Mouse (Mus musculus) midbrain, embryonic 13.5 days (tissue): Measurements from ENCODE around the gene Gm27029. TPM values are rescaled to one million over a fixed set of nuclear protein-coding genes. Genes with fewer than 3 reads are reported as not detected.

Source experiments
- ATAC-seq: fragments of 200-750 bp; cut with Nextera tagmentation; 2 replicates; pipeline ENCODE4 v1.8.0; 2017; ENCODE audit warnings: mild to moderate bottlenecking, moderate TSS enrichment, moderate library complexity
- H3K27ac ChIP-seq: fragments of 300-500 bp; sonication (generic); 2 replicates; pipeline ENCODE4 v1.5.1; 2015; ENCODE audit warnings: inconsistent platforms, mild to moderate bottlenecking, moderate library complexity
- H3K27me3 ChIP-seq: fragments of 300-500 bp; sonication (generic); 2 replicates; pipeline ENCODE4 v1.6.1; 2015; ENCODE audit warnings: mild to moderate bottlenecking, inconsistent platforms
- H3K36me3 ChIP-seq: fragments of 300-500 bp; sonication (generic); 2 replicates; pipeline ENCODE4 v1.6.1; 2015; ENCODE audit warnings: mild to moderate bottlenecking, inconsistent platforms
- H3K4me1 ChIP-seq: fragments of 300-500 bp; sonication (generic); replicated peaks from 2 replicates; pipeline ENCODE4 v1.6.1; 2015; ENCODE audit warnings: inconsistent platforms
- H3K4me2 ChIP-seq: fragments of 300-500 bp; sonication (generic); replicated peaks from 2 replicates; pipeline ENCODE4 v1.6.1; 2015; ENCODE audit warnings: moderate library complexity, mild to moderate bottlenecking, inconsistent platforms
- H3K4me3 ChIP-seq: fragments of 300-500 bp; sonication (generic); replicated peaks from 2 replicates; pipeline ENCODE4 v1.5.1; 2015; ENCODE audit warnings: mild to moderate bottlenecking, inconsistent platforms
- H3K9ac ChIP-seq: fragments of 300-500 bp; sonication (generic); replicated peaks from 2 replicates; pipeline ENCODE4 v1.6.1; 2015; ENCODE audit warnings: mild to moderate bottlenecking, inconsistent platforms
- H3K9me3 ChIP-seq: fragments of 300-500 bp; sonication (generic); 2 replicates; pipeline ENCODE4 v1.6.1; 2016; ENCODE audit warnings: mild to moderate bottlenecking, inconsistent platforms
- WGBS: fragments of 180-500 bp; shearing (Covaris S2); methylation state at CpG from one replicate; pipeline ENCODE4 v1.1.7; 2015; 5-methylcytosine and 5-hydroxymethylcytosine counted together
- polyA plus RNA-seq: library from polyadenylated mRNA; unstranded; fragments of >200 nt; fragmentation: Nextera tagmentation; extraction: Ambion mirVana; gene quantifications from 2 replicates; pipeline ENCODE4 v1.2.1, GENCODE M21; 2015

The Gm27029 gene
- polyA plus RNA-seq, 1 experiment from 2014 or later = 6.6 TPM

DNA sequence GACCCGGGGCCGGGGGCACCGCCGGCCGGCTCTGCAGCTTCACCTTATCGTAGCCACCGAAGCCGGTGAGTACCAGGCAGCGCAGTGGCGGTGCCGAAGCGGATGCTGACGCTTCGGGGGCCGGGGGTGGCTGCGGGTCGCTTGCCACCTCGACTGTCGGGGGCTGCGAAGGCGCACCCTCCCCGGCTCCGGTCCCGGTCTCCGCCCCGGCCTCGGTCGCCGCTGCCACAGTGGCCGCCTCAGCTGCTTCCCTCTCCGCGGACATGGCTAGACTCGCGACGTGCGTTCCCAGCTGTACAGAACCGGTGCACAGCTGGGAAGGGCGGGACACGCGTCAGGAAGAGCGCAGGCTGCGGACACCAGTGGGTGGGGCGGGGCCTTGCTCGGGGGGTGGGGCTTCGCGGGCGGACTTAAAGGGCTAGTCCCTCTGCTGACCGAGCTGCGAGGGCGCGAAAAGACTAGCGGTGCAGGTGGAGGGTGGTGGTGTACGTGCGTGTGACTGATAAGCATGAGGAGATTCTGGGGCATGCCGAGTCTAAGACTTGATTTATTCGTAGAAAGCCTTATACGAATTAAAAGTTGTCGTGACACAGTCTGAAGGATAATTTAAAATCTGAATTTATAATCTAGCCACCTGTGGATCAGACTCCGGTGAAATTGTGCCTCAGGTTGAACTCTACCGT lies 41.4 kb upstream of the Gm27029 start, which contains the start of gene Vat1:
TSS of gene Vat1 (minus strand) at position 362 of the 683 bp plus-strand sequence.
- peak within 1 kb of the TSS; percentile 94 for H3K27ac ChIP-seq
- peaks cover 22% of the 10 kb centered on the region for H3K36me3 ChIP-seq
- peak within 1 kb of the TSS; percentile 95 for H3K9ac ChIP-seq
- H3K4me2 ChIP-seq = peak within 1 kb of the TSS; percentile 82
- H3K9me3 ChIP-seq = no peaks in the 10 kb centered on the region
- WGBS = 1% methylated on average over 60 of the region's 60 CpGs
- H3K4me1 ChIP-seq = peaks cover 72% of the 10 kb centered on the region
- no peaks in the 10 kb centered on the region for H3K27me3 ChIP-seq
- peak; percentile 60 for ATAC-seq
- H3K4me3 ChIP-seq = peak within 1 kb of the TSS; percentile 95

DNA sequence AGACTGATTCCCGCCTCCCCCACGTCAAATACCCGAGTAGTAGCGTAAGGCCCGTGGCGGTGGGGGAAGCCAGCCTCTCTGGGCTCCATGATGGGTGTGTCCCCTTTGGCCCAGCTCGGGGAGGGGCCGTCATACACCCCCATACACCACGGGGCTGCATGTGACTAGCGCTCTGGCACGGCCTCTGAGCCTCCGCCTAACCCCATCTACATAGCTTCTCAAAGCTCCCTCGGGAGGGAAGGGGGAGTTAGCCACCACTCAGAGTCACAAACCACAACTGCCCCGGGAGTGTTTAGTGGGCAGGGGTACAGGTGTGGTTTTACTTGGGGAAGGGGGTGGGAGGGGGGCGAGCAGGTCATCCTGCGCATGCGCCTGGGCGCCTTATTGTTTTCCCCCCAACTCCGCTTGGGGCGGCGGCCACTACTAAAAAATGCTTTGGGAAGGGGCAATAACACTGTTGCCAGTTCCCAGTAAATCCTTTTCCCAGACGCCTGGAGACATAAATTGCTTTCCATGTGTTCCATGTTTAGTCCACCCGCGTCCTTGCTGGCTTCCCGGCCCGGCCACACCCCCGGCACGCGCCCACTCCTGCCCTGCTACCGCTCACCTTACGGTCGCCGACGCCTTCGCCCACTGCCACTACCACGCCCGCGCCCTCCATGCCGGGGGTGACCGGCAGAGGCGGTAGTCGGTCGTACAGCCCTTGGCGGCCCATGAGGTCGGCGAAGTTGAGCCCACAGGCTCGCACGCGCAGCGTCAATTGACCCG lies 40.7 kb upstream of the Gm27029 start:
- H3K4me3 ChIP-seq = peak overlapping the region; percentile 95
- 2% methylated on average over 51 of the region's 51 CpGs for WGBS
- H3K27me3 ChIP-seq = no peaks in the 10 kb centered on the region
- peaks cover 24% of the 10 kb centered on the region for H3K36me3 ChIP-seq
- peaks cover 65% of the 10 kb centered on the region for H3K4me1 ChIP-seq
- H3K9ac ChIP-seq = peak overlapping the region; percentile 95
- peak overlapping the region; percentile 94 for H3K27ac ChIP-seq
- H3K4me2 ChIP-seq = peak overlapping the region; percentile 82
- no peaks in the 10 kb centered on the region for H3K9me3 ChIP-seq
- ATAC-seq = peak; percentile 38

DNA sequence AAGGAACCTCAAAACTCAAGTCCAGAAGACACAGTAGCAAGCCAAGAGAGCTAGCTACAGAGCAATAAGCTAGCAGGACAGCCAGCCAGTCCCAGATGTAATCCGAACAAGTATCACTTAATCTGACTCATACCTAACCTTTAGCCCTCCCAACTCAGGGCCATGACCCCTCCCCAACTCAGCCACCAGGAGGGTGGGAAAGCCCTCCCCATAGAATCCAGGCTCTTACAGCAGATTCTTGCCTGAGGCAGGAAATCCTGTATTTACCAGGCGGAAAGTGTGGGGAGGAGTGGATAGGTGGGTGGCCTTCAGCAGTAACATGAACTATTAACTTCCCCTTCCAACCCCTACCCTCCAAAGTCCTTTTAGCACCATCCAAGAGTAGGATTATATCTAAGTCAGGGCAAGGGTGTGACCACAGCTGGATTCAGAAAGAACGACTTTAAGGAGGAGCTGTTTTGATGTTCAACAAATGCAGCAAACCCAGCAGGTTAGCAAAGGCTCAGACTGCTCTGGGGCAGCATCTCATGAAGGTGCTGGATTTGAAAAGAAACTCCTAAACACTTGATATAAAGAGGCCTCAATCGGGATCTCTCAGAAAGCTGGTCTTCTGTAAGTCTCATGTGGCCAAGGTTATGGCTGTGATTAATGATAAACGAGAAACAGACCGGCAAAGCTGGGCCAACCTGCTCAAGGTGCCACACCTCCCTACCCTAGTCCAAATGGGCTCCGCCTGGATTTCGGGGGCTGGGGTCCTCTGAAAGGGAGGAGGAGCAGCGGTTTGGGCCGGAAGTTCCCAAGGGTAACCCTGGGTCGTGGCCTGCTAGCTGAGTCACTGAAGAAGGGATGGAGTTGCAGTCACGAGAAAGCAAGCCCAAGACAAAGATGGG lies 39.9 kb upstream of the Gm27029 start, which contains the start of gene Rnd2:
TSS of gene Rnd2 (plus strand) at position 789 of the 890 bp plus-strand sequence.
- Histone ChIP-seq H3K27ac (peak within 1 kb of the TSS; percentile 94), H3K36me3 (peaks cover 32% of the 10 kb centered on the region), H3K9me3 (no peaks in the 10 kb centered on the region), H3K9ac (peak within 1 kb of the TSS; percentile 95), H3K4me3 (peak within 1 kb of the TSS; percentile 95), H3K4me2 (peak within 1 kb of the TSS; percentile 82), H3K27me3 (no peaks in the 10 kb centered on the region), H3K4me1 (peaks cover 62% of the 10 kb centered on the region)
- WGBS = 14% methylated on average over 12 of the region's 12 CpGs
- ATAC-seq = no peak

DNA sequence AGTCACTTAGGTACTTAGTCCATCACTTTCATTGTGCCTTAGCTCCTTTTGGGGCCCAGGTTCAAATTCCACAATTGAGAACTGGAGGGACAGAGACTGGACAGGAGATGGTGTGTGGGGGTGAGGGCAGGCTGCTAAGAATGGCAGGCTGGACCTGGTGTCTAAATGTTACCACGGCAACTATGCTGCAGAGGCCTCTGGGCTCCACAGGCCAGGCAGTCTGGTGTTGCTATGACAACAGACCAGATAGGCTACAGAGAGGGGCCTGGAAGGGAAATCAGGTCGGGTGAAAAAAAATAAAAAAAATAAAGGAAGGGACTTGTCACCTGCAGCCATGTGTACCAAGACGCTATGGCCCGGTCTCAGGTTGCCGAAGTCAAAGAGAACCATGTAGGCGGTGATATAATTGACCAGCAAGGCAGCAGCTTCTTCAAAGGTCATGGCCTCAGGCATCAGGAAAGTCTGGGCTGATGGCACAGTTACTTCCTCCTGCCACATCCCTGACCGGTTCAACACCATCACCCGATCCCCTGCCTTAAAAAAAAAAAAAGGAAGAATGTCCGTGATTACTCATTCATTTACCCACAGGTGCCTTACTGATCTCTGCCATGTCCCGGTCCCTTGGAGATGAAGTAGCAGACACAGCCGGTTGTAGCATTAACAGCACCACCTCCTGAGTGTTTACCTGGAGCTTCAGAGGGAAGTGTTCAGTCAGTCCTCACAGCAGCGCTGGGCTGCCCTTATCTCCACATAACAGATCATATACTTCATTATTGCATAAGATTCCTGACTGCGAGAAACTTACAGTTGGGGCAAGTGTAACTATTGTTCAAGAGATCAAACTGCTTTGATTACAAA lies 38.2 kb upstream of the Gm27029 start:
- H3K4me2 ChIP-seq = peak overlapping the region; percentile 82
- no peaks in the 10 kb centered on the region for H3K27me3 ChIP-seq
- H3K4me1 ChIP-seq = peaks cover 53% of the 10 kb centered on the region
- 25% methylated on average over 13 of the region's 13 CpGs for WGBS
- no peaks in the 10 kb centered on the region for H3K9me3 ChIP-seq
- peaks cover 48% of the 10 kb centered on the region for H3K36me3 ChIP-seq
- H3K27ac ChIP-seq = peak overlapping the region; percentile 63
- H3K4me3 ChIP-seq = peak overlapping the region; percentile 95
- H3K9ac ChIP-seq = peak overlapping the region; percentile 44
- peak; percentile 53; the same call in 1 of the 2 replicates for ATAC-seq

DNA sequence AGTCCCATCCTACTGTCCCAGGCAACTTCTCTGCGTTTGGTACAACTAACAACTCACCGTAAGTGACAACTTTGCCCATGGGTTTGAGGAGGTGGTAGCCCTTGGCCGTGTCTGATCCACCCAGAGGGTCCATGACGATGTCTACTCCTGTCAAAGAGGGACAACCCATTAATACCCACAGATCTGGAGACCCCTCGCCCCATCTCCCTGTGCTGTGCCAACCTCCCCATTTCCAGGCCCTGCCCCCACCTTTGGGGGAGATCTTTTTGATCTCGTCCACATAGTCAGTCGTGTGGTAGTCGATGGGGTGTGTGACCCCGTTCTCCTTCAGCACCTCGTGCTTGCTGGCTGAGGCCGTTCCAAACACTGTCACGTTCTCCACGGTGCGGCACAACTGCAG lies 37.5 kb upstream of the Gm27029 start:
- 65% methylated on average over 14 of the region's 14 CpGs for WGBS

DNA sequence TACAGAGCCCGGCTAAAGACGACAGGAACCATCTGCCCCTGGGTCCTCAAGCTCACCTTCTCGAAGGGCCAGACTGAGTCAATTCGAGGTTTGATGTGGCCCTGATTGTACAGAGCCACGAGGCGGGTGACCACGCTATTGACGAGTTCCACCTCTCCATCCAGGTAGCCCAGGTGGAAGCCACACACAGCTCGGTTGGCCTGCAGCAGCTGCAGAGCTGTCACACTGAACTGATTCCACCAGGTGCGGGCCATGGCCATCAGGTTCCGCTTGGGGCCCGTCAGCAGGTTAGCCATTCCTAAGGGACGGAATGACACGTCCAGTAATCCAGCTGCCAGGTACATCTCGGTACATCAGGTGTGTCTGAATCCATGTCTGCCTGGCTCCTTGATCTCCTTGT lies 35.7 kb upstream of the Gm27029 start:
- H3K4me3 ChIP-seq = no peak overlapping the region
- H3K9ac ChIP-seq = 0 out of 2 replicates have a peak overlapping the region, but pooled peaks have one; percentile 41
- no peaks in the 10 kb centered on the region for H3K27me3 ChIP-seq
- H3K27ac ChIP-seq = no peak overlapping the region
- H3K9me3 ChIP-seq = no peaks in the 10 kb centered on the region
- peaks cover 58% of the 10 kb centered on the region for H3K36me3 ChIP-seq
- ATAC-seq = no peak
- WGBS = 93% methylated on average over 15 of the region's 15 CpGs
- no peak overlapping the region for H3K4me2 ChIP-seq
- peaks cover 36% of the 10 kb centered on the region for H3K4me1 ChIP-seq

More for the DNA sequence above, 37.5 kb upstream of the Gm27029 start:
- peaks cover 47% of the 10 kb centered on the region for H3K4me1 ChIP-seq
- H3K4me2 ChIP-seq = peak overlapping the region; percentile 82
- no peak overlapping the region; the same call in 1 of the 2 replicates for H3K4me3 ChIP-seq
- no peaks in the 10 kb centered on the region for H3K9me3 ChIP-seq
- H3K27me3 ChIP-seq = no peaks in the 10 kb centered on the region
- H3K36me3 ChIP-seq = peaks cover 55% of the 10 kb centered on the region
- no peak; the same call in 1 of the 2 replicates for ATAC-seq
- H3K27ac ChIP-seq = peak overlapping the region; percentile 63
- 0 out of 2 replicates have a peak overlapping the region, but pooled peaks have one; percentile 39 for H3K9ac ChIP-seq

DNA sequence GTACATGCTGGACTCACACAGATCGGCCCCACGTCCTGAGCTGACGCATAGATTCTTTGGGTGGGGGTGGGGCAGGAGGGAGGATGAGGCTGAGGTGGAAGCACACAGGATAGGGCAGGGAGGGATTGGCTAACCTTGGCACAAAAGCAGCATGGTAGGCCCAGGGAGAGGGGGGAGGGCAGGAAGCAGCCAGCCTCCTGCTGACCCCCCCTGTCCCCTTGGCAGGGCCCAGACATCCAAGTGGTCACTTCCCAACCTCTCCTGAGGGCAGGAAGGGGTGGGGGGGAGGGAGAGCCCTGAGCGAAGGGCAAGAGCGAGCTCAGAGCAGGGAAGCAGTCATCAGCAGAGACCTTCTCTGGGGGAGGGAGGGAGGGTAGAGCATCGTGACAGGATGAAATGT lies 35.1 kb upstream of the Gm27029 start:
- Histone ChIP-seq H3K36me3 (peaks cover 58% of the 10 kb centered on the region), H3K9me3 (no peaks in the 10 kb centered on the region), H3K9ac (0 out of 2 replicates have a peak overlapping the region, but pooled peaks have one; percentile 41), H3K4me3 (no peak overlapping the region), H3K4me2 (no peak overlapping the region), H3K4me1 (peaks cover 34% of the 10 kb centered on the region), H3K27me3 (no peaks in the 10 kb centered on the region), H3K27ac (no peak overlapping the region)
- ATAC-seq = no peak
- WGBS = 43% methylated on average over 6 of the region's 6 CpGs

DNA sequence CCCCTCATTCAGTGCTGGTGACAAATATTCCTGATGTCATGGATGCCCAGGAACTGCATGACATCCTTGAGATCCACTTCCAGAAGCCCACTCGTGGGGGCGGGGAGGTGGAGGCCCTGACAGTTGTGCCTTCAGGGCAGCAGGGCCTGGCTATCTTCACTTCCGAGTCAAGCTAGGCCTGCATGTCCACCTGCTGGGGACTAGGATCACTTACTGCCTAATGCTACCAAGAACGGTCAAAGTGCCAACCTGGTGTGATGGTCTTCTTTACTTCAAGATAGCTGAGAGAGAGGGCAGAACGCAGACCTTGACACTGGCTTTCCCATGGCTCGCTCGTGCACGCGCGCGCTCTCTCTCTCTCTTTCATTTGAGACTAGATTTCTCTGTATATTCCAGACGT lies 33.6 kb upstream of the Gm27029 start:
- Histone ChIP-seq H3K36me3 (peaks cover 58% of the 10 kb centered on the region), H3K4me3 (no peak overlapping the region), H3K9ac (no peak overlapping the region), H3K27me3 (no peaks in the 10 kb centered on the region), H3K27ac (no peak overlapping the region), H3K4me1 (peaks cover 23% of the 10 kb centered on the region), H3K4me2 (no peak overlapping the region), H3K9me3 (no peaks in the 10 kb centered on the region)
- no peak for ATAC-seq
- WGBS = 89% methylated on average over 12 of the region's 12 CpGs

DNA sequence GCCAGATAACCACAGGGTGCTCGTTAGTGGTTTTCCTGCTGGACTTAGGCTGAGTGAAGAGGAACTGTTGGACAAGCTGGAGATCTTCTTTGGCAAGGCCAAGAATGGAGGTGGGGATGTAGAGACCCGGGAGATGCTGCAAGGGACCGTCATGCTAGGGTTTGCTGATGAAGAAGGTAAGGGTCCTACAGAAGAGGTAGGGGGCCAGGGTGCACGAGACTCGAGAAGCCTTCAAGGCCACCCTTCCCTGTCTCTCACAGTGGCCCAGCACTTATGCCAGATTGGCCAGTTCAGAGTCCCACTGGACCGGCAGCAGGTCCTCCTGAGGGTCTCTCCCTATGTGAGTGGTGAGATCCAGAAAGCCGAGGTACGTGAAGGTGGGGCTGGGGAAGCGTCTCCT lies 33.0 kb upstream of the Gm27029 start:
- Histone ChIP-seq H3K9ac (no peak overlapping the region), H3K4me1 (peaks cover 17% of the 10 kb centered on the region), H3K27me3 (no peaks in the 10 kb centered on the region), H3K36me3 (peaks cover 58% of the 10 kb centered on the region), H3K4me2 (no peak overlapping the region), H3K4me3 (no peak overlapping the region), H3K9me3 (no peaks in the 10 kb centered on the region), H3K27ac (no peak overlapping the region)
- ATAC-seq = no peak
- 94% methylated on average over 9 of the region's 9 CpGs for WGBS

DNA sequence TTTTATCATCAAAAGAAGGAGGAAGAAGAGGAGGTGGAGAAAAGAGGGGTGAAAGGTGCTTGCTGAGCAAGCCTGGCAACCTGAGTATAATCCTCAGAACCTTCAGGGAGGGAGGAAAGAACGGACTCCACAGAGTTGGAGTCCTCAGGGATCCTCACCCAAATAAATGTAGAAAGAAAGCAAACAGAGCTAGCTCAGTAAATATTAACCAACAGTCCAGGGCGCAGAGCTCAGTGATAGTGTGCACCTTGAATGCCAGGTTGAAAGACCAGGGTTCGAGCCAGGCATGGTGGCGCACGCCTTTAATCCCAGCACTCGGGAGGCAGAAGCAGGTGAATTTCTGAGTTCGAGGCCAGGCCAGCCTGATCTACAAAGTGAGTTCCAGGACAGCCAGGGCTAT lies 31.0 kb upstream of the Gm27029 start:
- Histone ChIP-seq H3K36me3 (peaks cover 38% of the 10 kb centered on the region), H3K9me3 (no peaks in the 10 kb centered on the region), H3K27ac (no peak overlapping the region), H3K4me3 (no peak overlapping the region), H3K9ac (no peak overlapping the region), H3K4me1 (0 out of 2 replicates have a peak, but pooled peaks cover 8% of the 10 kb centered on the region), H3K27me3 (no peaks in the 10 kb centered on the region), H3K4me2 (no peak overlapping the region)
- ATAC-seq = no peak
- 83% methylated on average over 7 of the region's 7 CpGs for WGBS

DNA sequence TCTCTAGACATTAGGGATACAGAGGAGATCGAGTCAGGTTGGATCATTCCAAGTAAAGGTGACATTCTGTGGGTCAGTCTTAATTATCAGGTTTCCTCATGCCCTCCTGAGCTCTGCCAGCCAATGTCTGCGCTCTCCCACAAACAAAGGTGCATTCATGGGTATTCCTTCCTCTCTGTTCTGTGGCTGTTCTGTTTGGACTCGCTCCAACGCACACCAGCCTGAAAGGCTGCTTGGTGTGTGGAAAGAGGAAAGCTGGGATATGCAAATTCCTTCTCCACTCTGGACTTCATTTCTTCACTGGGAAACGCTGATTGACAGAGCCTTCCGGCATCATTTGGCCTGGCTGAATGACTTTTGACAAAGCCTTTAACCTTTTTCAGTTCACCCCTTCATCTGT lies 30.1 kb upstream of the Gm27029 start:
- H3K27ac ChIP-seq = no peak overlapping the region
- 41% methylated on average over 6 of the region's 6 CpGs for WGBS
- H3K36me3 ChIP-seq = peaks cover 28% of the 10 kb centered on the region
- H3K9ac ChIP-seq = no peak overlapping the region
- ATAC-seq = no peak; the same call in 1 of the 2 replicates
- H3K4me3 ChIP-seq = no peak overlapping the region
- H3K9me3 ChIP-seq = no peaks in the 10 kb centered on the region
- H3K27me3 ChIP-seq = no peaks in the 10 kb centered on the region
- H3K4me1 ChIP-seq = 0 out of 2 replicates have a peak, but pooled peaks cover 5% of the 10 kb centered on the region
- no peak overlapping the region for H3K4me2 ChIP-seq
